ENCODE assay signal across 7 mouse cellular contexts in genomic region chr6:32780602-32781001, GRCm38 (mm10).
DNase-seq lines count a peak whose midpoint lies in the region; ATAC-seq and TF ChIP-seq lines count a peak whose summit lies in the region.

No protein-coding gene starts in this region.

- peaks cover 2% of the 10 kb centered on the region for H3K9me3 ChIP-seq in CH12.LX (replicated peaks; ENCODE audit: low read length)
- no peaks in the 10 kb centered on the region for H3K9me3 ChIP-seq in kidney, embryonic 14.5 days (ENCODE audit: control insufficient read depth, low read length)
- 0 out of 2 replicates have a peak, but pooled peaks cover 3% of the 10 kb centered on the region for H3K9me3 ChIP-seq in limb, embryonic 12.5 days

- ATAC-seq in kidney, embryonic 14.5 days (ENCODE audit: low FRiP score, low TSS enrichment): no peak
- ATAC-seq in limb, embryonic 12.5 days (ENCODE audit: insufficient number of reproducible peaks, insufficient read depth, low FRiP score, low TSS enrichment, low read depth): no peak
- no peak for ATAC-seq in monocyte, adult 5-6 weeks (replicated peaks; ENCODE audit: insufficient number of reproducible peaks, low FRiP score, low TSS enrichment, poor library complexity, severe bottlenecking)

- dilution Hi-C loops in CH12.LX (cut with MboI; ENCODE audit: extremely low pct_ligation_motif_present, extremely low pct_unique_long_range_greater_than_20kb, low sequenced_read_pairs): no loop called here

- no peaks in the 10 kb centered on the region for H3K36me3 ChIP-seq in CH12.LX (replicated peaks in 1 of 2; ENCODE audit: control insufficient read depth in 1 of 2, insufficient read depth in 1 of 2, low read length in 1 of 2)
- H3K36me3 ChIP-seq in kidney, embryonic 14.5 days (ENCODE audit: control insufficient read depth, insufficient read depth, low read length): no peaks in the 10 kb centered on the region
- no peaks in the 10 kb centered on the region for H3K36me3 ChIP-seq in limb, embryonic 12.5 days

- no peaks in the 10 kb centered on the region for H3K27me3 ChIP-seq in CH12.LX (replicated peaks)
- no peaks in the 10 kb centered on the region for H3K27me3 ChIP-seq in kidney, embryonic 14.5 days (ENCODE audit: control insufficient read depth, insufficient read depth, low read length)
- 0 out of 2 replicates have a peak, but pooled peaks cover 3% of the 10 kb centered on the region for H3K27me3 ChIP-seq in limb, embryonic 12.5 days

- peak; percentile 26 for DNase-seq in CH12.LX (ENCODE audit: extremely low read depth)
- peak; percentile 10 for DNase-seq in adrenal gland, postnatal 14 days
- DNase-seq in frontal cortex, postnatal 25 days (ENCODE audit: low spot score in 2 of 2): peak; percentile 38 to 48
- peak; percentile 36 for DNase-seq in testis, postnatal 14 days (ENCODE audit: low spot score)

- peaks cover 0 to 12% of the 10 kb centered on the region in 2 experiments; a peak in 2 of 4 replicates for H3K4me1 ChIP-seq in CH12.LX (ENCODE audit: control insufficient read depth in 1 of 2, insufficient read depth in 2 of 2)
- H3K4me1 ChIP-seq in kidney, embryonic 14.5 days (ENCODE audit: control insufficient read depth, insufficient read depth, low read length): 0 out of 2 replicates have a peak, but pooled peaks cover 8% of the 10 kb centered on the region
- peaks cover 26% of the 10 kb centered on the region for H3K4me1 ChIP-seq in limb, embryonic 12.5 days (replicated peaks)

- no peak overlapping the region for H3K4me3 ChIP-seq in CH12.LX (replicated peaks in 1 of 3; ENCODE audit: low read depth in 2 of 3, low read length in 2 of 3, poor library complexity in 1 of 3)
- no peak overlapping the region for H3K4me3 ChIP-seq in kidney, embryonic 14.5 days (ENCODE audit: low read length)
- H3K4me3 ChIP-seq in limb, embryonic 12.5 days (replicated peaks): 0 out of 2 replicates have a peak overlapping the region, but pooled peaks have one; percentile 15

- H3K27ac ChIP-seq in CH12.LX (ENCODE audit: insufficient read depth, low read depth): no peak overlapping the region
- H3K27ac ChIP-seq in kidney, embryonic 14.5 days (ENCODE audit: low read depth, low read length): no peak overlapping the region
- no peak overlapping the region for H3K27ac ChIP-seq in limb, embryonic 12.5 days

- H3K9ac ChIP-seq in CH12.LX (ENCODE audit: insufficient read depth, low read depth): no peak overlapping the region
- no peak overlapping the region for H3K9ac ChIP-seq in kidney, embryonic 14.5 days (ENCODE audit: low read depth, low read length)
- no peak overlapping the region for H3K9ac ChIP-seq in limb, embryonic 12.5 days (replicated peaks)

- TF ChIP-seq RAD21 in CH12.LX (IDR thresholded peaks at IDR 0.05; ENCODE audit: low read depth, low read length): no peak

- H3K4me2 ChIP-seq in CH12.LX (ENCODE audit: insufficient read depth, low read depth, poor library complexity, severe bottlenecking): no peak overlapping the region
- H3K4me2 ChIP-seq in kidney, embryonic 14.5 days (replicated peaks; ENCODE audit: low read depth, low read length): peak overlapping the region; percentile 21
- peak overlapping the region; percentile 42 for H3K4me2 ChIP-seq in limb, embryonic 12.5 days

- no peak for TF ChIP-seq CTCF in CH12.LX (conservative IDR thresholded peaks at IDR 0.05 in 1 of 2, IDR thresholded peaks at IDR 0.05 in 1 of 2; ENCODE audit: low read depth in 2 of 2, low read length in 2 of 2)

- in situ Hi-C loops in CH12.LX (cut with MboI; ENCODE audit: low pct_ligation_motif_present, low pct_unique_long_range_greater_than_20kb, low sequenced_read_pairs): no loop called here

- WGBS in kidney, embryonic 14.5 days: 29% methylated on average over 11 of the region's 11 CpGs
- WGBS in limb, embryonic 12.5 days: 14% methylated on average over 11 of the region's 11 CpGs

- no peak for TF ChIP-seq EP300 in CH12.LX (IDR thresholded peaks at IDR 0.05; ENCODE audit: low read length)

- no peaks in the 10 kb centered on the region for H3K79me2 ChIP-seq in CH12.LX (replicated peaks; ENCODE audit: control insufficient read depth, extremely low read depth, insufficient read depth, poor library complexity, severe bottlenecking)

- no peak for TF ChIP-seq POLR2A in CH12.LX (IDR thresholded peaks at IDR 0.05; ENCODE audit: low read depth, low read length)

TF ChIP-seq in CH12.LX, 34 proteins besides CTCF, POLR2A, EP300 and RAD21:
- TF ChIP-seq PAX5 (IDR thresholded peaks at IDR 0.05; ENCODE audit: low read length) (no peak), ETS1 (conservative IDR thresholded peaks at IDR 0.05; ENCODE audit: low read depth, low read length) (no peak), E2F4 (IDR thresholded peaks at IDR 0.05; ENCODE audit: insufficient replicate concordance, low read depth, low read length) (no peak), NRF1 (IDR thresholded peaks at IDR 0.05; ENCODE audit: low read depth, low read length) (0 out of 2 replicates have a peak, but pooled peaks have one; percentile 19), ZC3H11A (IDR thresholded peaks at IDR 0.05; ENCODE audit: low read depth, low read length) (no peak)
